Mouse (Mus musculus): ENCODE data around the gene Fam111a.

Fam111a gene

GRCm38 (mm10) chr19:12558219-12558618, 12.7 kb downstream of the Fam111a start:
- DNase-seq (ENCODE audit: low spot score in 2 of 2), result no peak

GRCm38 (mm10) chr19:12564197-12564596, 18.7 kb downstream of the Fam111a start:
- no peak for DNase-seq (ENCODE audit: low spot score in 2 of 2)

- DNase-seq (ENCODE audit: low spot score in 2 of 2), result no peak
Measured at GRCm38 (mm10) chr19:12567011-12567410, 21.5 kb downstream of the Fam111a start.

GRCm38 (mm10) chr19:12570866-12571265, 25.3 kb downstream of the Fam111a start:
- DNase-seq (ENCODE audit: low spot score in 2 of 2), result no peak

GRCm38 (mm10) chr19:12571687-12572086, 26.1 kb downstream of the Fam111a start:
- no peak for DNase-seq (ENCODE audit: low spot score in 2 of 2)

GRCm38 (mm10) chr19:12572614-12573265, 27.2 kb downstream of the Fam111a start:
- no peak for DNase-seq (ENCODE audit: low spot score in 2 of 2)

- DNase-seq (ENCODE audit: low spot score in 2 of 2), result peak; percentile 71 to 76
Measured at GRCm38 (mm10) chr19:12573266-12574011, 27.9 kb downstream of the Fam111a start.

- DNase-seq (ENCODE audit: low spot score in 2 of 2), result no peak
Measured at GRCm38 (mm10) chr19:12574012-12574407, 28.5 kb downstream of the Fam111a start.

- DNase-seq (ENCODE audit: low spot score in 2 of 2), result no peak
Measured at GRCm38 (mm10) chr19:12575107-12575506, 29.6 kb downstream of the Fam111a start.

GRCm38 (mm10) chr19:12575514-12575913, 30.0 kb downstream of the Fam111a start:
- DNase-seq (ENCODE audit: low spot score in 2 of 2), result no peak

GRCm38 (mm10) chr19:12576639-12577038, 31.1 kb downstream of the Fam111a start:
- DNase-seq (ENCODE audit: low spot score in 2 of 2), result no peak

GRCm38 (mm10) chr19:12585310-12585709, 39.8 kb downstream of the Fam111a start:
- DNase-seq (ENCODE audit: low spot score in 2 of 2), result no peak

- peak; percentile 31 to 61 for DNase-seq (ENCODE audit: low spot score in 2 of 2)
Measured at GRCm38 (mm10) chr19:12591908-12592307, 46.4 kb downstream of the Fam111a start.

GRCm38 (mm10) chr19:12595135-12595529, 49.6 kb downstream of the Fam111a start:
- DNase-seq (ENCODE audit: low spot score in 2 of 2), result no peak

GRCm38 (mm10) chr19:12595530-12596289, 50.2 kb downstream of the Fam111a start:
- DNase-seq (ENCODE audit: low spot score in 2 of 2), result peak; percentile 38 to 43

- DNase-seq (ENCODE audit: low spot score in 2 of 2), result peak in 1 of 2 experiments; percentile 37
Measured at GRCm38 (mm10) chr19:12596290-12597072, 50.9 kb downstream of the Fam111a start.

GRCm38 (mm10) chr19:12597073-12597405, 51.5 kb downstream of the Fam111a start:
- no peak for DNase-seq (ENCODE audit: low spot score in 2 of 2)

- DNase-seq (ENCODE audit: low spot score in 2 of 2), result no peak
Measured at GRCm38 (mm10) chr19:12598674-12599073, 53.1 kb downstream of the Fam111a start.

GRCm38 (mm10) chr19:12599674-12600073, 54.1 kb downstream of the Fam111a start, which contains the start of gene Gm4952:
Gene Gm4952 (plus strand): TSS chr19:12599974.
- no peak for DNase-seq (ENCODE audit: low spot score in 2 of 2)

- no peak for DNase-seq (ENCODE audit: low spot score in 2 of 2)
Measured at GRCm38 (mm10) chr19:12600684-12601480, 55.3 kb downstream of the Fam111a start.

- no peak for DNase-seq (ENCODE audit: low spot score in 2 of 2)
Measured at GRCm38 (mm10) chr19:12608336-12608735, 62.8 kb downstream of the Fam111a start.

Data from frontal cortex, postnatal 10 days (tissue).